ENCODE assay signal across 25 mouse cellular contexts in the genomic region with DNA sequence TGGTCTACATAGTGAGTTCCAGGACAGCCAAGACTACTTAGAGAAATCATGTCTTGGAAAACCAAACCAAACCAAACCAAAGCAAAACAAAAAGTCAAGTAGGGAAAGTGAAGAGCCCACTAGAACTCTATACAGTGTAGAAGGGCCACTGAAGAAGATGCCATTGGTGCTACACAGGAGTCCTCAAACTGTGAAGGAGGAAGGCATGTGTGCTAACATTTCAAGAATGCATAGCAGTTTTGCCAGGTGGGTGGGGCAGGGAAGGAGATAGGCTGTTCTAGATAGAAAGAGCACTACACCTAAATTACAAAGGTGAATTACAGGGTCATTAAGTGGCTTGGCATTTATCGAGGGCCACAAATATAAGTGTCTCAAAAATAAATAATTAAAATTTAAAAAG. TPM values are rescaled to one million over a fixed set of nuclear protein-coding genes. Genes with fewer than 3 reads are reported as not detected.
DNase-seq lines count a peak whose midpoint lies in the region; ATAC-seq and TF ChIP-seq lines count a peak whose summit lies in the region.
"Had no signal": no experiment of that assay in that cellular context is flagged by ENCODE, and none has a peak within 500 bp of the region (broad histone marks: within the 10 kb centered on the region; RNA-seq: fewer than 3 reads in every experiment).

No protein-coding gene starts in this region.

- H3K4me1 ChIP-seq in lung, embryonic 16.5 days (replicated peaks; ENCODE audit: control insufficient read depth, insufficient read depth, low read length), result no peaks in the 10 kb centered on the region
- no peaks in the 10 kb centered on the region for H3K4me1 ChIP-seq in lung, postnatal 0 days (ENCODE audit: insufficient read depth, low read depth, low read length)
- H3K4me1 ChIP-seq: embryonic facial prominence, embryonic 12.5 days; embryonic facial prominence, embryonic 15.5 days; heart, embryonic 12.5 days; heart, embryonic 15.5 days; hindbrain, embryonic 12.5 days; hindbrain, embryonic 15.5 days had no signal

- H3K27me3 ChIP-seq in lung, embryonic 16.5 days (ENCODE audit: control insufficient read depth, insufficient read depth, low read depth, low read length), result no peaks in the 10 kb centered on the region
- no peaks in the 10 kb centered on the region for H3K27me3 ChIP-seq in lung, postnatal 0 days (replicated peaks; ENCODE audit: insufficient read depth, low read length)
- H3K27me3 ChIP-seq: embryonic facial prominence, embryonic 12.5 days; embryonic facial prominence, embryonic 15.5 days; heart, embryonic 12.5 days; heart, embryonic 15.5 days; hindbrain, embryonic 12.5 days; hindbrain, embryonic 15.5 days had no signal

- 69% methylated on average over 1 of the region's 1 CpGs for WGBS in lung, embryonic 16.5 days
- WGBS in lung, postnatal 0 days, result 68% methylated on average over 1 of the region's 1 CpGs

- ATAC-seq in lung, embryonic 16.5 days (ENCODE audit: low read depth), result peak; percentile 62
- ATAC-seq in lung, postnatal 0 days, result peak; percentile 97
- ATAC-seq: CD4-positive, CD25-positive, alpha-beta regulatory T cell, adult 4 months; forebrain, embryonic 14.5 days; forebrain, postnatal 0 days had no signal

- no peak overlapping the region for H3K9ac ChIP-seq in lung, embryonic 16.5 days (ENCODE audit: low read length)
- H3K9ac ChIP-seq in lung, postnatal 0 days (replicated peaks; ENCODE audit: low read depth), result no peak overlapping the region
- H3K9ac ChIP-seq: embryonic facial prominence, embryonic 12.5 days; embryonic facial prominence, embryonic 15.5 days; forebrain, postnatal 0 days; heart, embryonic 12.5 days; heart, embryonic 15.5 days; hindbrain, embryonic 12.5 days; hindbrain, embryonic 15.5 days had no signal

- TF ChIP-seq EP300 in lung, postnatal 0 days (IDR thresholded peaks at IDR 0.05), result peak; percentile 98

- no peak for TF ChIP-seq CTCF in lung, postnatal 0 days (IDR thresholded peaks at IDR 0.05)

- no peaks in the 10 kb centered on the region for H3K9me3 ChIP-seq in lung, embryonic 16.5 days (ENCODE audit: control insufficient read depth, low read length)
- H3K9me3 ChIP-seq in lung, postnatal 0 days (ENCODE audit: low read length), result no peaks in the 10 kb centered on the region
- H3K9me3 ChIP-seq: embryonic facial prominence, embryonic 12.5 days; embryonic facial prominence, embryonic 15.5 days; heart, embryonic 12.5 days; heart, embryonic 15.5 days; hindbrain, embryonic 12.5 days; hindbrain, embryonic 15.5 days had no signal

- H3K4me3 ChIP-seq in lung, embryonic 16.5 days (ENCODE audit: low read length), result no peak overlapping the region
- H3K4me3 ChIP-seq in lung, postnatal 0 days (ENCODE audit: low read depth, low read length), result no peak overlapping the region
- H3K4me3 ChIP-seq: embryonic facial prominence, embryonic 12.5 days; embryonic facial prominence, embryonic 15.5 days; gastrocnemius, adult 2 months; heart, embryonic 12.5 days; heart, embryonic 15.5 days; hindbrain, embryonic 12.5 days; hindbrain, embryonic 15.5 days had no signal

- peak; percentile 80 for DNase-seq in lung, postnatal 0 days (ENCODE audit: low spot score)
- DNase-seq in lung, postnatal 25 days (ENCODE audit: low spot score), result peak; percentile 79
- no peak for DNase-seq in layer of hippocampus, adult 9-10 months (ENCODE audit: low spot score)
- DNase-seq in kidney, postnatal 10 days, result no peak
- DNase-seq in kidney, adult 18-20 months, result no peak
- DNase-seq: adrenal gland, adult 2 months; adrenal gland, postnatal 14 days; cerebellum, adult 11 months; cerebellum, adult 2 months; cerebellum, adult 9-11 months; cerebellum, postnatal 25 days; forebrain, postnatal 0 days; gastrocnemius, adult 2 months; gastrocnemius, postnatal 14 days; heart, adult 18-20 months; heart, postnatal 14 days had no signal

- H3K36me3 ChIP-seq in lung, embryonic 16.5 days (ENCODE audit: control insufficient read depth, insufficient read depth, low read length), result no peaks in the 10 kb centered on the region
- H3K36me3 ChIP-seq in lung, postnatal 0 days (ENCODE audit: insufficient read depth, low read length), result no peaks in the 10 kb centered on the region
- H3K36me3 ChIP-seq: heart, embryonic 12.5 days; heart, embryonic 15.5 days had no signal

- H3K4me2 ChIP-seq in lung, embryonic 16.5 days (ENCODE audit: low read depth, low read length), result no peak overlapping the region
- no peak overlapping the region for H3K4me2 ChIP-seq in lung, postnatal 0 days (replicated peaks; ENCODE audit: low read depth, low read length)
- H3K4me2 ChIP-seq: embryonic facial prominence, embryonic 12.5 days; embryonic facial prominence, embryonic 15.5 days; heart, embryonic 12.5 days; heart, embryonic 15.5 days; hindbrain, embryonic 12.5 days; hindbrain, embryonic 15.5 days had no signal

- H3K27ac ChIP-seq in lung, embryonic 16.5 days (ENCODE audit: low read length), result no peak overlapping the region
- peak overlapping the region; percentile 62; the same call in 1 of the 2 replicates for H3K27ac ChIP-seq in lung, postnatal 0 days (ENCODE audit: low read length)
- H3K27ac ChIP-seq: embryonic facial prominence, embryonic 12.5 days; embryonic facial prominence, embryonic 15.5 days; gastrocnemius, adult 2 months; heart, embryonic 15.5 days; hindbrain, embryonic 12.5 days; hindbrain, embryonic 15.5 days had no signal

RNA-seq across cellular contexts. Expression of a gene that starts 22.9 kb away (rescaled TPM):
- 9.6 and 10.1 TPM in 2 replicates for polyA plus RNA-seq in lung, embryonic 16.5 days (2015; fragmentation: Nextera tagmentation; extraction: Ambion mirVana)
- polyA plus RNA-seq in lung, postnatal 0 days (2015; fragmentation: Nextera tagmentation; extraction: Ambion mirVana), result 12.5 and 16.3 TPM in 2 replicates
- polyA plus RNA-seq: CD4-positive, CD25-positive, alpha-beta regulatory T cell, adult 4 months had no signal

RNA-seq across cellular contexts. Expression of a gene that starts 23.0 kb away (rescaled TPM):
- 31.2 and 36.8 TPM in 2 replicates for polyA plus RNA-seq in lung, embryonic 16.5 days (2015; fragmentation: Nextera tagmentation; extraction: Ambion mirVana)
- polyA plus RNA-seq in lung, postnatal 0 days (2015; fragmentation: Nextera tagmentation; extraction: Ambion mirVana), result 26.6 and 26.9 TPM in 2 replicates

RNA-seq across cellular contexts. Expression of a gene that starts 36.1 kb away (rescaled TPM):
- 18.2 and 18.5 TPM in 2 replicates for polyA plus RNA-seq in lung, embryonic 16.5 days (2015; fragmentation: Nextera tagmentation; extraction: Ambion mirVana)
- polyA plus RNA-seq in lung, postnatal 0 days (2015; fragmentation: Nextera tagmentation; extraction: Ambion mirVana), result 7.1 and 8.3 TPM in 2 replicates

RNA-seq across cellular contexts. Expression of a gene that starts 36.1 kb away (rescaled TPM):
- 5.9 and 6.7 TPM in 2 replicates for polyA plus RNA-seq in lung, embryonic 16.5 days (2015; fragmentation: Nextera tagmentation; extraction: Ambion mirVana)
- 2.7 and 3.1 TPM in 2 replicates for polyA plus RNA-seq in lung, postnatal 0 days (2015; fragmentation: Nextera tagmentation; extraction: Ambion mirVana)

RNA-seq across cellular contexts. Expression of a gene that starts 37.4 kb away (rescaled TPM):
- 15.8 and 16.5 TPM in 2 replicates for polyA plus RNA-seq in lung, embryonic 16.5 days (2015; fragmentation: Nextera tagmentation; extraction: Ambion mirVana)
- 4.2 and 4.7 TPM in 2 replicates for polyA plus RNA-seq in lung, postnatal 0 days (2015; fragmentation: Nextera tagmentation; extraction: Ambion mirVana)

Comparison
In these comparisons a context has a peak if more than half of its experiments do, and no peak if none do; other contexts are left out.
1. DNase-seq: peak in lung, postnatal 0 days (single experiment) and lung, postnatal 25 days (single experiment); none in layer of hippocampus, adult 9-10 months (single experiment), kidney, postnatal 10 days (single experiment) and kidney, adult 18-20 months (single experiment).